Mouse (Mus musculus): ENCODE results near the gene Elf1. TPM values are rescaled to one million over a fixed set of nuclear protein-coding genes. Genes with fewer than 3 reads are reported as not detected.

Gene Elf1
- polyA plus RNA-seq, 1 experiment from 2014 or later: 20.2 TPM

GRCm38 (mm10) chr14:79494349-79494748 lies 13.4 kb downstream of the Elf1 start:
- no peak overlapping the region for H3K4me2 ChIP-seq
- H3K27me3 ChIP-seq (ENCODE audit: insufficient read depth, low read length): no peaks in the 10 kb centered on the region
- DNase-seq (no peak), ATAC-seq (ENCODE audit: insufficient read depth) (no peak)
- TF ChIP-seq CTCF (IDR thresholded peaks at IDR 0.05; ENCODE audit: low read depth): no peak
- no peaks in the 10 kb centered on the region for H3K9me3 ChIP-seq (ENCODE audit: low read depth, low read length)
- H3K27ac ChIP-seq (ENCODE audit: low read depth): no peak overlapping the region
- no peak overlapping the region for H3K4me3 ChIP-seq (ENCODE audit: low read depth, low read length)
- H3K9ac ChIP-seq: no peak overlapping the region
- no peaks in the 10 kb centered on the region for H3K36me3 ChIP-seq (ENCODE audit: insufficient read depth)
- no peaks in the 10 kb centered on the region for H3K4me1 ChIP-seq (ENCODE audit: insufficient read depth)
- WGBS: 80% methylated on average over 6 of the region's 6 CpGs

GRCm38 (mm10) chr14:79499326-79499725 lies 18.3 kb downstream of the Elf1 start:
- WGBS: 72% methylated on average over 9 of the region's 9 CpGs
- no peaks in the 10 kb centered on the region for H3K27me3 ChIP-seq (ENCODE audit: insufficient read depth, low read length)
- no peak overlapping the region for H3K4me3 ChIP-seq (ENCODE audit: low read depth, low read length)
- DNase-seq: no peak
- no peak overlapping the region for H3K9ac ChIP-seq
- H3K4me2 ChIP-seq: no peak overlapping the region
- peaks cover 7% of the 10 kb centered on the region; the same call in 1 of the 2 replicates for H3K4me1 ChIP-seq (ENCODE audit: insufficient read depth)
- H3K27ac ChIP-seq (ENCODE audit: low read depth): no peak overlapping the region
- no peak for TF ChIP-seq CTCF (IDR thresholded peaks at IDR 0.05; ENCODE audit: low read depth)
- no peaks in the 10 kb centered on the region for H3K36me3 ChIP-seq (ENCODE audit: insufficient read depth)
- no peaks in the 10 kb centered on the region for H3K9me3 ChIP-seq (ENCODE audit: low read depth, low read length)
- no peak for ATAC-seq (ENCODE audit: insufficient read depth)

- peaks cover 7% of the 10 kb centered on the region; the same call in 1 of the 2 replicates for H3K4me1 ChIP-seq (ENCODE audit: insufficient read depth)
- H3K4me2 ChIP-seq: no peak overlapping the region
- no peak overlapping the region for H3K9ac ChIP-seq
- WGBS: 79% methylated on average over 4 of the region's 4 CpGs
- DNase-seq (no peak), ATAC-seq (ENCODE audit: insufficient read depth) (no peak)
- no peak for TF ChIP-seq CTCF (IDR thresholded peaks at IDR 0.05; ENCODE audit: low read depth)
- no peak overlapping the region for H3K27ac ChIP-seq (ENCODE audit: low read depth)
- H3K4me3 ChIP-seq (ENCODE audit: low read depth, low read length): no peak overlapping the region
- no peaks in the 10 kb centered on the region for H3K27me3 ChIP-seq (ENCODE audit: insufficient read depth, low read length)
- no peaks in the 10 kb centered on the region for H3K36me3 ChIP-seq (ENCODE audit: insufficient read depth)
- no peaks in the 10 kb centered on the region for H3K9me3 ChIP-seq (ENCODE audit: low read depth, low read length)
These were observed 19.8 kb downstream of the Elf1 start for GRCm38 (mm10) chr14:79500756-79501155.

GRCm38 (mm10) chr14:79503371-79504075 lies 22.5 kb downstream of the Elf1 start:
- WGBS: 43% methylated on average over 5 of the region's 5 CpGs
- Histone ChIP-seq H3K4me2 (no peak overlapping the region), H3K36me3 (ENCODE audit: insufficient read depth) (no peaks in the 10 kb centered on the region), H3K4me1 (ENCODE audit: insufficient read depth) (peaks cover 7% of the 10 kb centered on the region; the same call in 1 of the 2 replicates), H3K27ac (ENCODE audit: low read depth) (peak overlapping the region; percentile 59; the same call in 1 of the 2 replicates), H3K9ac (no peak overlapping the region), H3K27me3 (ENCODE audit: insufficient read depth, low read length) (no peaks in the 10 kb centered on the region), H3K4me3 (ENCODE audit: low read depth, low read length) (no peak overlapping the region), H3K9me3 (ENCODE audit: low read depth, low read length) (no peaks in the 10 kb centered on the region)
- DNase-seq (peak; percentile 76), ATAC-seq (ENCODE audit: insufficient read depth) (peak; percentile 78)
- no peak for TF ChIP-seq CTCF (IDR thresholded peaks at IDR 0.05; ENCODE audit: low read depth)

GRCm38 (mm10) chr14:79504246-79505006 lies 23.4 kb downstream of the Elf1 start:
- Histone ChIP-seq H3K27ac (ENCODE audit: low read depth) (peak overlapping the region; percentile 59; the same call in 1 of the 2 replicates), H3K4me3 (ENCODE audit: low read depth, low read length) (no peak overlapping the region), H3K4me2 (no peak overlapping the region), H3K9me3 (ENCODE audit: low read depth, low read length) (no peaks in the 10 kb centered on the region), H3K36me3 (ENCODE audit: insufficient read depth) (no peaks in the 10 kb centered on the region), H3K9ac (no peak overlapping the region), H3K27me3 (ENCODE audit: insufficient read depth, low read length) (no peaks in the 10 kb centered on the region), H3K4me1 (ENCODE audit: insufficient read depth) (peaks cover 7% of the 10 kb centered on the region; the same call in 1 of the 2 replicates)
- DNase-seq: no peak
- 86% methylated on average over 7 of the region's 7 CpGs for WGBS
- ATAC-seq (ENCODE audit: insufficient read depth): no peak
- no peak for TF ChIP-seq CTCF (IDR thresholded peaks at IDR 0.05; ENCODE audit: low read depth)

GRCm38 (mm10) chr14:79506207-79506606 lies 25.2 kb downstream of the Elf1 start:
- Histone ChIP-seq H3K4me3 (ENCODE audit: low read depth, low read length) (no peak overlapping the region), H3K4me2 (no peak overlapping the region), H3K27me3 (ENCODE audit: insufficient read depth, low read length) (no peaks in the 10 kb centered on the region), H3K27ac (ENCODE audit: low read depth) (no peak overlapping the region), H3K9me3 (ENCODE audit: low read depth, low read length) (no peaks in the 10 kb centered on the region), H3K36me3 (ENCODE audit: insufficient read depth) (no peaks in the 10 kb centered on the region), H3K9ac (no peak overlapping the region), H3K4me1 (ENCODE audit: insufficient read depth) (peaks cover 7% of the 10 kb centered on the region; the same call in 1 of the 2 replicates)
- TF ChIP-seq CTCF (IDR thresholded peaks at IDR 0.05; ENCODE audit: low read depth): no peak
- WGBS: 65% methylated on average over 9 of the region's 9 CpGs
- DNase-seq (no peak), ATAC-seq (ENCODE audit: insufficient read depth) (no peak)

- ATAC-seq (ENCODE audit: insufficient read depth) (no peak), DNase-seq (no peak)
- Histone ChIP-seq H3K4me3 (ENCODE audit: low read depth, low read length) (no peak overlapping the region), H3K36me3 (ENCODE audit: insufficient read depth) (no peaks in the 10 kb centered on the region), H3K4me1 (ENCODE audit: insufficient read depth) (peaks cover 7% of the 10 kb centered on the region; the same call in 1 of the 2 replicates), H3K9ac (no peak overlapping the region), H3K27ac (ENCODE audit: low read depth) (no peak overlapping the region), H3K27me3 (ENCODE audit: insufficient read depth, low read length) (no peaks in the 10 kb centered on the region), H3K9me3 (ENCODE audit: low read depth, low read length) (no peaks in the 10 kb centered on the region), H3K4me2 (no peak overlapping the region)
- TF ChIP-seq CTCF (IDR thresholded peaks at IDR 0.05; ENCODE audit: low read depth): no peak
- 70% methylated on average over 1 of the region's 1 CpGs for WGBS
These were observed 26.9 kb downstream of the Elf1 start for GRCm38 (mm10) chr14:79507846-79508245.
